Mouse (Mus musculus): ENCODE results near the gene Coq6.

Gene Coq6

GRCm38 (mm10) chr12:84396947-84397679 is 35.7 kb downstream of the Coq6 start:
- DNase-seq = no peak

GRCm38 (mm10) chr12:84397685-84398084 is 36.2 kb downstream of the Coq6 start:
- DNase-seq = no peak

- no peak for DNase-seq
These were observed 37.2 kb downstream of the Coq6 start for GRCm38 (mm10) chr12:84398629-84399028.

GRCm38 (mm10) chr12:84399135-84399534 is 37.7 kb downstream of the Coq6 start:
- DNase-seq = no peak

- no peak for DNase-seq
These were observed 38.2 kb downstream of the Coq6 start for GRCm38 (mm10) chr12:84399663-84400062.

GRCm38 (mm10) chr12:84400068-84400467 is 38.6 kb downstream of the Coq6 start:
- no peak for DNase-seq

GRCm38 (mm10) chr12:84400653-84401052 is 39.2 kb downstream of the Coq6 start:
- DNase-seq = no peak

GRCm38 (mm10) chr12:84402923-84403322 is 41.5 kb downstream of the Coq6 start:
- DNase-seq = no peak

GRCm38 (mm10) chr12:84404541-84404940 is 43.1 kb downstream of the Coq6 start:
- no peak for DNase-seq

- peak; percentile 21 for DNase-seq
These were observed 45.8 kb downstream of the Coq6 start for GRCm38 (mm10) chr12:84407259-84407658.

GRCm38 (mm10) chr12:84407874-84408818 is 46.7 kb downstream of the Coq6 start:
- DNase-seq = peak; percentile 50

- DNase-seq = peak; percentile 93
These were observed 47.5 kb downstream of the Coq6 start, which contains the start of the genes Entpd5 and Bbof1 for GRCm38 (mm10) chr12:84408819-84409507. Entpd5 (minus strand) TSS chr12:84409029. Bbof1 (plus strand) TSS chr12:84409071.

GRCm38 (mm10) chr12:84416834-84417604 is 55.6 kb downstream of the Coq6 start, which contains the start of gene Rnf113a2:
Rnf113a2 (plus strand) TSS chr12:84417196.
- DNase-seq = peak; percentile 85

- DNase-seq = no peak
These were observed 56.1 kb downstream of the Coq6 start for GRCm38 (mm10) chr12:84417605-84417922.

Measured in cerebellum, adult 9-11 months (tissue).